Mouse (Mus musculus) MEL-GATA-1-ER (cell line): Measurements from ENCODE around the gene Cox5a.

Source experiments
- DNase-seq: peaks from one replicate; pipeline ENCODE4 v3.0.0-alpha.2; 2012; ENCODE audit warnings: low read depth; ENCODE audit errors: extremely low read depth

Cox5a gene

DNA sequence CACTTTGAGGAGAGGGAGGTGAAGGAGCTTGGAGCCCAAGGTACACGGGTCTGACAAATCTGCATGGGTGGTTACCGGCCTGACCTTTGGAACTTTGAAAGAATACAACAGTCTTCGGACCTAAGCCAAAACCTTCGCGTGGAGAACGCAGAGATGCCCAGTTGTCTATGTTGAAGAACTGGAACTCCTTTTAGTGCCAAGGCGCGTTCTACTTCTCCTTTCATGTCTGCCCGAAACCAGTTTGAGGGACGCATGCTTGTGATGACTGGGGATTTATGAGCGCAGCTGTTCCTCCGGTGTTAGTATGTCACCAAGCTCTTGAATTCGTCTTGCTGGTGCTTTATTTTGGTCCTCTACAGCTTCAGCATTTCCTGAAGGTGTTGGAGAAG, 40.6 kb downstream of the Cox5a start:
- DNase-seq: peak; percentile 55

- no peak for DNase-seq
Measured at GRCm38 (mm10) chr9:57562896-57563372, 41.9 kb downstream of the Cox5a start.

- no peak for DNase-seq
Measured at GRCm38 (mm10) chr9:57564609-57565008, 43.5 kb downstream of the Cox5a start.

- no peak for DNase-seq
Measured at GRCm38 (mm10) chr9:57565741-57566221, 44.7 kb downstream of the Cox5a start.

DNA sequence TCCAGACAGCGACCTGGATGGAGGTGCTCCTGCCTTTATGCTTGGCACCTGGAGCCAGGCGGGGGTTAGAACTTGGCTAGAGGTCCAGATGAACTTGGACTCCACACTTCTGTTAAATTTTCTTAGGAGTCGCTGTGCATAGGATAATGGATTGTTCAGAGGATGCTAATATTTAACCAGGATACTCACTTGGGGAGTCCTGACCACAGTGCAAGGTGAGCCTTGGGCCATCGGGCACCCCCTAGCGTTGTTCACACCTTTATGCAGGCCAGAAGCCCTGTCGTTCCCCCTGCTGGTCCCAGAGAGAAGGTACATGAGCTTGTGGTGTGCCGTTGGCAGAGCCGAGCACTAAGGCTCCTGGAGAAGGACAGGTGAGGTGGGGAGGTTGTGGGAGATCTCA, 45.8 kb downstream of the Cox5a start:
- no peak for DNase-seq

DNA sequence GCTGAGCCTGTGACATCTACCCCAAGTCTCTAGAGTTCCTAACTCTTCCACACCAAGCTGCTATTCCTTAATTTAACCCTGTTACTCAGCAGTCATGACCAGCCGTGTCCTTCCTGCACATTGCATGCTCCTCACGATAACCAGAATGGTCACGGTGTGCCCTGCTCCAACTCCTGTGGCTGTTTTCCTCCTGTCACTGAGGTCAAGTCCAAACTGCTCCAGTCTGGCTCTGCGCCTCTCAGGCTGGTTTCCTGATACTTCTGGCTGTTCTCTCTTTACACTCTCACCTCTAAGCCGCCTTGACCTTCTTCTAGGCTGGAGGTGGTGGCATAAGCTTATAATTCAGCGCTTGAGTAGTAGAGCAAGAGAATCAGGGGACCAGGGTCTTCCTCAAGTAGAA, 47.4 kb downstream of the Cox5a start:
- DNase-seq: no peak

DNA sequence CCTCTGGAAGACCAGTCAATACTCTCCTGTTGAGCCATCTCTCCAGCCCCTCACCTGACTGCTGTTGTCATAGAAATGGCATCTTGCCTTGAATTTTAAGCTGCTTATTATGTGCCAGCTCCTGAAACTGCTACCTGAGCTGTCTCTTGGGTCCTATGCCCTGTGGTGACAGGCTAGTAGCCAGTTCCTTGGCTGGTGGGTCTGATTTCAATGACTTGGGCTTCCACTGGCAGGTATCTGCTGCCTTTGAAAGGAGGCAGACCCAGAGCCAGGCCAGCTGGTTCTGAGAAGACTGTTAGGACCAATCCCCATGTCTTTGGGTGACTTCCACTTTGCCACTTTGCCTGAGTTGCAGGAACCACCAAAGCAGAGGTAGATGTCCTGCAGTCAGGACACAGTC, 53.3 kb downstream of the Cox5a start:
- DNase-seq: no peak

DNA sequence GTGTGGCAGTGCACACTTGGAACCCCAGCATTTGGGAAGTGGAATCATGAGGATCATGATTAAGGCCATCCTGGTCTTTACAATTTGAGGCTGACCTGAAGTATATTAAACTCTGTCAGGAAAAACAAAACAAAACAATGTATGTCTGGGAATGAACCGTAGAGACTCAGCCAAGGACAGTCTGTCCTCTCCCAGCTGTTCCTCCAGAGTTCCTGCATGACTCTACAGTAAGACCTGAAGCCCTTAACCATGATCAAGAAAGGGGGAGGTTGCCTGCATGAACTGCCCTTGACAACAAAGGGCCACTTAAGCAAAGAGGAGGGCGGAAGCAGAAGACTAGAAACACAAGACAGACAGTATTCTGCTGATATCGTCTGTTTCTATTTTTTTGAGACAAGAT, 54.5 kb downstream of the Cox5a start:
- no peak for DNase-seq

GRCm38 (mm10) chr9:57577144-57577849, 56.2 kb downstream of the Cox5a start:
- no peak for DNase-seq
